Mouse (Mus musculus): ENCODE measurements around the gene Plch1. TPM values are rescaled to one million over a fixed set of nuclear protein-coding genes. Genes with fewer than 3 reads are reported as not detected.

Gene Plch1
- polyA plus RNA-seq, 1 experiment from 2014 or later = 4.4 TPM

DNA sequence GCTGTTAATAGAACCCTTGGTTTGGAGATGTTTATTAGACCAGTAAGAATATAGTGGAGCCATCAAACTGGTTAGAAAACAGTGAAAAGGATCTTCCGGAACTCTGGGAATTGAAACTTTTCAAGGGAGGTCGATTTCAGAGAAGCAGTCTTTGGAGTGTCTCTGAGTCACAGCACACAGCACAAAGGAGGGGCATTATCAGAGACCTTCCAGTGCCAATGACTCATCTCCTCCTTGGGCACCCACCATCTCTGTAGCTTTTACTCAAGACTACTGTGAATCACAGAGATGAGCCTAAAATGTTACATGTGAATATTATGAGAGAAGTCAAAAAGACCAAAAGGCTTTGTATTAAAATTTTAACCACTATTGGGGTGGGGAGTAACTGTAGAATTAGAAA is 93.8 kb downstream of the Plch1 start:
- no peak for ATAC-seq
- H3K4me2 ChIP-seq (ENCODE audit: low read length) = no peak overlapping the region
- no peak overlapping the region for H3K9ac ChIP-seq (ENCODE audit: low read depth, low read length)
- H3K4me1 ChIP-seq (ENCODE audit: control insufficient read depth, insufficient read depth, low read depth, low read length) = no peaks in the 10 kb centered on the region
- H3K4me3 ChIP-seq (ENCODE audit: low read length) = no peak overlapping the region
- no peaks in the 10 kb centered on the region for H3K27me3 ChIP-seq (replicated peaks; ENCODE audit: control insufficient read depth, insufficient read depth, low read length)
- H3K27ac ChIP-seq (ENCODE audit: low read depth, low read length) = no peak overlapping the region
- 98% methylated on average over 2 of the region's 2 CpGs for WGBS
- no peaks in the 10 kb centered on the region for H3K9me3 ChIP-seq (ENCODE audit: control insufficient read depth, low read length)
- no peaks in the 10 kb centered on the region for H3K36me3 ChIP-seq (ENCODE audit: control insufficient read depth, insufficient read depth, low read length)

DNA sequence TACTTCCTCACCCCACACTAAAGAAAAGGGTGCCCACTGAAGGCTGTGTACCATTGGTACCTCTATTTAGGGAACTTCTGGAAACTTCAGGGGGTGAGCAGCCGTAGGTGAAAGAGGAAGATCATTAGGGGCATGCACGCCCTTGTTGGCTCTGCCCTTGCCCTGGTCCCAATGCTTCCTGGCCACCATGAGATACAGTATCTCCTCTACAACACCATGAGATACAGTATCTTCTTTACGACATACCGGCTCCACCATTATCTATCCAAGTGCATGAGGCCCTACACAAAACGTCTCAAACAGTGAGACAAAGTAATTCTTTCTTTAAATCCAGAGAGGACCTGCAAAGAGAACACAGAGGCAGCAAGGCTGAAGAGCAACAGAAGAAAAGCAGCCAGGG is 98.6 kb downstream of the Plch1 start:
- Histone ChIP-seq H3K4me3 (ENCODE audit: low read length) (no peak overlapping the region), H3K27ac (ENCODE audit: low read depth, low read length) (no peak overlapping the region), H3K9ac (ENCODE audit: low read depth, low read length) (no peak overlapping the region), H3K36me3 (ENCODE audit: control insufficient read depth, insufficient read depth, low read length) (no peaks in the 10 kb centered on the region), H3K4me1 (ENCODE audit: control insufficient read depth, insufficient read depth, low read depth, low read length) (no peaks in the 10 kb centered on the region), H3K27me3 (replicated peaks; ENCODE audit: control insufficient read depth, insufficient read depth, low read length) (no peaks in the 10 kb centered on the region), H3K4me2 (ENCODE audit: low read length) (no peak overlapping the region), H3K9me3 (ENCODE audit: control insufficient read depth, low read length) (no peaks in the 10 kb centered on the region)
- WGBS = 84% methylated on average over 5 of the region's 5 CpGs
- no peak for ATAC-seq

DNA sequence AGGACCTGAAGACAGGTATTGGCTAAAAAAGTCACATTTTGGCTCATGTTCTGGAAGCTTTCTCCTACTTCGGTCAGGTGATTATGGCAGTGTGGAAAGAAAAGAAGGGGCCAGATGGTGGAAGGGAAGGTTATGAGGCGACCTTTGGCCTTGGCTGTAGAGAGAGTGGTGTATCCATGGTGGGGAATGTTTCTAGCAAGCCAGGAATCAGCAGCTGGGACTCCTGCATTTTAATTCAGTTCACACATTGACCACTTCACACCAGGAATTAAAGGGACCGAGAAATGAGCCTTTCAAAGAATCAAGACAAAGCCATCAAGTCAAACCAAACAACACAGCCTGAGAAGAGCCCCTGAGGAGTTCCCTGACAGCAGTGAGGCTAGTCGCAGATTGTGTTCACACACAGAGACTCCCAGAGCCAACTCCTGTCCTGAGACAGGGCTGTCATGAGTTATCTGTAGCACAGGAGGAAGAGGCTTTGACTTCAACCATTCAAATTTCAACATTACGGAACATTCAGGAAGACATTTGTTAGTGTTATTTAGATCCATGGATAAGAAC is 112.4 kb downstream of the Plch1 start:
- Histone ChIP-seq H3K9ac (ENCODE audit: low read depth, low read length) (no peak overlapping the region), H3K4me2 (ENCODE audit: low read length) (no peak overlapping the region), H3K4me1 (ENCODE audit: control insufficient read depth, insufficient read depth, low read depth, low read length) (no peaks in the 10 kb centered on the region), H3K27me3 (replicated peaks; ENCODE audit: control insufficient read depth, insufficient read depth, low read length) (no peaks in the 10 kb centered on the region), H3K9me3 (ENCODE audit: control insufficient read depth, low read length) (no peaks in the 10 kb centered on the region), H3K36me3 (ENCODE audit: control insufficient read depth, insufficient read depth, low read length) (no peaks in the 10 kb centered on the region), H3K27ac (ENCODE audit: low read depth, low read length) (no peak overlapping the region), H3K4me3 (ENCODE audit: low read length) (no peak overlapping the region)
- ATAC-seq = no peak
- 42% methylated on average over 5 of the region's 5 CpGs for WGBS

DNA sequence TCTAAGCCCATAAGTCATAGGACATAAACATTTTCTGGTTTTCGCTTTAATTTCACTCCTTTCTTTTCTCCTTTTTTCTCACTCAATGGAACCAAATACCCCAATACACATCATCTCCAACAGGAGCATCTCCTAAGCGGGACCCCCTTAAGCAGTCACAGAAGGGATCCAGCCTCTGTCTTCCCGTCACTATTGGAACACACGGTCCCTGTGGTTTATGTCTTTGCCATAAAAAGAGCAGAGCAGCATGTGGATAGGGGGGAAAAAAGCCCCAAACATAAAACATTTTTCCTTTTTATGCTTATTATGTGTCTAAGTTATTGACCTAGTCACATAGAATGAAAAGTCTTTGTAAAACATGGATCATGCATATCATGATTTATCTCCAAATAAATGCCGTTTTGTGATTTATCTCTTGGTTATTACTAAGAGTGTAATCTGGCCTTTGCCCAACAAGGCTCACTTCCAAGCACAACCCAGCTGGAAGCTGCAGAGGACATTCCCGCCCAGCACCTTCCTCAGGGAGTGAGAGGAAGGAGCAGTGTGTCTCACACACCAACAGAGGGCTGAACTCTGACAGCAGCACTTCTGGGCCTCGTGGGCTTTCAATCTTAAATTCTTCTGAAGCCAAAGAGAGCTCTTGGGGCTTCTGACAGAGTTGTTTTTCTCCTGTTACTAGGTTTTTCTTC is 126.5 kb downstream of the Plch1 start:
- ATAC-seq = no peak
- Histone ChIP-seq H3K36me3 (ENCODE audit: control insufficient read depth, insufficient read depth, low read length) (no peaks in the 10 kb centered on the region), H3K4me1 (ENCODE audit: control insufficient read depth, insufficient read depth, low read depth, low read length) (no peaks in the 10 kb centered on the region), H3K4me3 (ENCODE audit: low read length) (no peak overlapping the region), H3K27me3 (replicated peaks; ENCODE audit: control insufficient read depth, insufficient read depth, low read length) (no peaks in the 10 kb centered on the region), H3K9ac (ENCODE audit: low read depth, low read length) (no peak overlapping the region), H3K27ac (ENCODE audit: low read depth, low read length) (no peak overlapping the region), H3K4me2 (ENCODE audit: low read length) (no peak overlapping the region), H3K9me3 (ENCODE audit: control insufficient read depth, low read length) (no peaks in the 10 kb centered on the region)
- WGBS = 67% methylated on average over 7 of the region's 7 CpGs

DNA sequence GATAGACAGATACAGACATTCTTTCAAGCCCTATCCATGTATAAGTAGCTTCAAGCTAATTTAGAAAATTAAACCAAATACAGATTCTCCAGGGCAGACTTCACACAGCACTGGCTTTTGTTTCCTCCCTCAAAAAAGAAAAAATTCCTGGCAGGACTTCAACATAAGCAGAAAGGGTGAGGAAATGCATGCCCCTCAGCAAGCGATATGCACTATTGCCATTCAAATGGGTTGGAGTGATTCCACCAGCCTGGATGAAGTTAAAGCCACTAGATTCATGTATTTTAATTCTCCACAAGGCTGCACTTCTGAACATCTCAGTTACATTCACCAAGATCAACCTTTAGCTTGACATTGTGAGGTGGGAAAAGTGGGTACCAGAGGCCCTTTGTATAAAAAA is 138.5 kb downstream of the Plch1 start:
- Histone ChIP-seq H3K9ac (ENCODE audit: low read depth, low read length) (no peak overlapping the region), H3K36me3 (ENCODE audit: control insufficient read depth, insufficient read depth, low read length) (no peaks in the 10 kb centered on the region), H3K27ac (ENCODE audit: low read depth, low read length) (no peak overlapping the region), H3K4me2 (ENCODE audit: low read length) (no peak overlapping the region), H3K4me1 (ENCODE audit: control insufficient read depth, insufficient read depth, low read depth, low read length) (no peaks in the 10 kb centered on the region), H3K27me3 (replicated peaks; ENCODE audit: control insufficient read depth, insufficient read depth, low read length) (no peaks in the 10 kb centered on the region), H3K4me3 (ENCODE audit: low read length) (no peak overlapping the region), H3K9me3 (ENCODE audit: control insufficient read depth, low read length) (no peaks in the 10 kb centered on the region)
- 52% methylated on average over 1 of the region's 1 CpGs for WGBS
- ATAC-seq = no peak

DNA sequence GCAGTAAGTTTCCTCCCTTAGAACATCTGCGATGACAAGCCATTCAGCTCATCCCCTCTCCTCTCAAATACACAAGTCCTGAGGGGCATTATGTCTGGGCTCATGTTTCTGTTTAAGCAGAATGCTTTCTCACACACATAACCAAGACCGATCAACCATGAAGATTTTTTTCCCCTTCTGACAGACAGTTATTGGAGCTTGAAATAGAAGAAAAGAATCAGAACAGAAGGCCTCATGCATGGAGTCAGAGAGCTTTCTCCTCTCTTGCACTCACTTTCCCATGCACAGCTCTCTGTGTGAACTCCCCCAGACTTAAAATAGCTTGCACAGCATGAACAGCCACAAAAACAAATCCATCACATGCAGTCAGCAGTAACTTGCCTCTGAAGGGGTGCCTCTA is 159.2 kb downstream of the Plch1 start:
- peak overlapping the region; percentile 6; the same call in 1 of the 2 replicates for H3K27ac ChIP-seq (ENCODE audit: low read depth, low read length)
- no peaks in the 10 kb centered on the region for H3K9me3 ChIP-seq (ENCODE audit: control insufficient read depth, low read length)
- peak; percentile 88 for ATAC-seq
- H3K4me3 ChIP-seq (ENCODE audit: low read length) = no peak overlapping the region
- no peaks in the 10 kb centered on the region for H3K27me3 ChIP-seq (replicated peaks; ENCODE audit: control insufficient read depth, insufficient read depth, low read length)
- peaks cover 4% of the 10 kb centered on the region for H3K4me1 ChIP-seq (ENCODE audit: control insufficient read depth, insufficient read depth, low read depth, low read length)
- H3K4me2 ChIP-seq (ENCODE audit: low read length) = no peak overlapping the region
- 17% methylated on average over 2 of the region's 2 CpGs for WGBS
- no peak overlapping the region for H3K9ac ChIP-seq (ENCODE audit: low read depth, low read length)
- no peaks in the 10 kb centered on the region for H3K36me3 ChIP-seq (ENCODE audit: control insufficient read depth, insufficient read depth, low read length)

DNA sequence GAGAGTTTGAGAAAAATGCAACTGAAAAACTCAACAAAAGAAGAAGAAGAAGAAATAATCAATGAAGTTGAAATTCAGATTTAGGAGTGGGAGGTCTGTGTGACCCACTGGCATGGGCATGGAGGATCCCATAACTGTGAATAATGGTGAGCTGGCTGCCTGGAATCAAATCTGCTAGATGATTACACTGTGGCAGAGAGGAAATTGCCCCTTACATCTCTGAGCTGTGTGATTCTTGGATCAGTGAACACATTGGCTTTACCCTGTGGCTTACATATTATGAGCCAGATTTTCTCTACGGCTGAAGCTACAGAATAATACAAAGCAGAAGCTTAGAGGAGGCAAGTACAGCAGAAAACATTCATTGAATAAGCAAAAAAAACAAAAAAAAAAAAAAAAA is 170.9 kb downstream of the Plch1 start:
- no peak overlapping the region for H3K27ac ChIP-seq (ENCODE audit: low read depth, low read length)
- no peaks in the 10 kb centered on the region for H3K4me1 ChIP-seq (ENCODE audit: control insufficient read depth, insufficient read depth, low read depth, low read length)
- WGBS = 39% methylated on average over 1 of the region's 1 CpGs
- H3K27me3 ChIP-seq (replicated peaks; ENCODE audit: control insufficient read depth, insufficient read depth, low read length) = no peaks in the 10 kb centered on the region
- peak; percentile 31; the same call in 1 of the 2 replicates for ATAC-seq
- H3K9ac ChIP-seq (ENCODE audit: low read depth, low read length) = no peak overlapping the region
- H3K4me3 ChIP-seq (ENCODE audit: low read length) = no peak overlapping the region
- H3K4me2 ChIP-seq (ENCODE audit: low read length) = no peak overlapping the region
- no peaks in the 10 kb centered on the region for H3K36me3 ChIP-seq (ENCODE audit: control insufficient read depth, insufficient read depth, low read length)
- H3K9me3 ChIP-seq (ENCODE audit: control insufficient read depth, low read length) = no peaks in the 10 kb centered on the region

DNA sequence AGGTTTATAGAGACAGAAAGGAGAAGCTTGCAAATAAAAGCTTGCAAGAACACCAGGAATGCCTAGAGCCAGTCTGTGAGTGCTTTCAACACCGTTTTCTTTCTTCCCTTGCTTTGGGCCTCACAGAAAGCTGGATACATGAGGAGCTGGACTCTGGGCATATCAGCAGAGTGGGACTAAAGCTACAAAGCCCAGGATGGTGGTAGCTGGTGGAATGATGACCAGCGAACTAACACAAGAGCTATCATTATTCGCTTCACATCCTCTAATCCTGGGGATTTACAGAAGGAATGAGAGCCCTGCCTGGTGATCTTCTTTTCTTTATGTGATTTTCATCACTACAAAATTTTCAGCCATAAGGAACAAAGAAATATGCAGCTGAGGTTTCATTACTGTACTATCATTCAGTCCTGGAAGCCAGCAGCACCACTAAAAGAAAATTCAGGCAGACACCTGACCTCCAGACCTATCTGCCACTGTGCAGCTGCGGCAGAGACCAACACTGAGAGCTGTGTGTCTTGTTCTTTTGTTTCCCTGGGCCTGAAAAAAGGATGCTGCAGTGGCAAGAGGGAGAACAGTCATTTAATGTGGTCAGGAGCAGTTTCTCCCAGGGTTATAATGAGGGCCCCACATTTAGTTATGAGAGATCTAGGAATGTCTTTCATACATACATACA is 172.5 kb downstream of the Plch1 start:
- 72% methylated on average over 4 of the region's 4 CpGs for WGBS
- no peak overlapping the region for H3K4me2 ChIP-seq (ENCODE audit: low read length)
- H3K9ac ChIP-seq (ENCODE audit: low read depth, low read length) = no peak overlapping the region
- peak overlapping the region; percentile 18; the same call in 1 of the 2 replicates for H3K27ac ChIP-seq (ENCODE audit: low read depth, low read length)
- no peaks in the 10 kb centered on the region for H3K36me3 ChIP-seq (ENCODE audit: control insufficient read depth, insufficient read depth, low read length)
- no peak overlapping the region for H3K4me3 ChIP-seq (ENCODE audit: low read length)
- no peak for ATAC-seq
- no peaks in the 10 kb centered on the region for H3K4me1 ChIP-seq (ENCODE audit: control insufficient read depth, insufficient read depth, low read depth, low read length)
- no peaks in the 10 kb centered on the region for H3K9me3 ChIP-seq (ENCODE audit: control insufficient read depth, low read length)
- H3K27me3 ChIP-seq (replicated peaks; ENCODE audit: control insufficient read depth, insufficient read depth, low read length) = no peaks in the 10 kb centered on the region

DNA sequence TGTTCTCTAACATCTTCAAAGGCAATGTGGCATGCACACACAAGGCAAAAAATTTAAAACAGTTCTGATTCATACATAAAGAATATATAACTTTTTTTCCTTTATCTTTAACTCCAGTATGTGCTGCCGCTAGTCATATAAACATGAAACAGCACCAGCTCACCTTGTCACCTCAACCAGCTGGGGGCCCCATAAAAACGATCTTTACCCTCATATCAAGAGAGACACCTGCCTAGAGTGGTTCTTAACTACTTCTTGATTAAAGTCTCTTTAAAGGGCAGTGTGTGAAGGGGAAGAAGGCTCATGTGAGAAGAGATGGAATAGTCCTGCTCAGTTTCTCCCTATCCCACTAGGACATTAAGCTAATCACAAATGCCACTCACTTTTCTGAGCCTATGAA is 205.6 kb downstream of the Plch1 start:
- Histone ChIP-seq H3K36me3 (ENCODE audit: control insufficient read depth, insufficient read depth, low read length) (no peaks in the 10 kb centered on the region), H3K9ac (ENCODE audit: low read depth, low read length) (no peak overlapping the region), H3K27ac (ENCODE audit: low read depth, low read length) (no peak overlapping the region), H3K4me3 (ENCODE audit: low read length) (no peak overlapping the region), H3K4me1 (ENCODE audit: control insufficient read depth, insufficient read depth, low read depth, low read length) (no peaks in the 10 kb centered on the region), H3K4me2 (ENCODE audit: low read length) (no peak overlapping the region), H3K27me3 (replicated peaks; ENCODE audit: control insufficient read depth, insufficient read depth, low read length) (no peaks in the 10 kb centered on the region), H3K9me3 (ENCODE audit: control insufficient read depth, low read length) (no peaks in the 10 kb centered on the region)
- ATAC-seq = no peak
- WGBS = 86% methylated on average over 2 of the region's 2 CpGs
